Mouse (Mus musculus) T-helper 1 cell (primary cell): ENCODE measurements around the gene Tmem207.

ENCODE experiments used
- in situ Hi-C: fragments of 300-600 bp; cut with MboI, MseI; formaldehyde crosslinking; loops from one replicate; pipeline ENCODE4 v1.15.1; 2025; ENCODE audit warnings: high pct_unique_total_duplicates

The Tmem207 gene

DNA sequence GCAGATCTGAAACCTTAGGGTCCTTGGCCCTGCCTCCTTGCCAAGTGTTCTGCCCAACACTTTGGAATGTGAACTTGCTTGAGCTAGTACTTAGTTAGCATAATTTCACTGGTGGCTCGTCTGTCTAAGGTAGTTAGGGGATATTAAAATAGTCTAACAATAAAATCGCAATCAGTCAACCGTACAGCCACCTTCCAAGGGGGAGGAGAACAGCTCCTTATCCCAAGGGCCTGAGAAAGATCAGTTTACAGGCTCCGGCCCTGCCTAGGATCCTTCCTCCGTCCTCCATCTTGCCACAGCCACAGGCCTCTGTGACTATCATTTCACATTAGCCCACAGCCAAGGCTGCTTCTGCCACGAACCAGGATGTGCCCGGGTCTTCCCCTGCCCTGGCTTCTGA, 63.7 kb downstream of the Tmem207 start, which contains the start of gene Cldn16:
Gene Cldn16, plus strand, starts transcription at position 301 of the 400 bp plus-strand sequence.
- in situ Hi-C loops = no loop called here

DNA sequence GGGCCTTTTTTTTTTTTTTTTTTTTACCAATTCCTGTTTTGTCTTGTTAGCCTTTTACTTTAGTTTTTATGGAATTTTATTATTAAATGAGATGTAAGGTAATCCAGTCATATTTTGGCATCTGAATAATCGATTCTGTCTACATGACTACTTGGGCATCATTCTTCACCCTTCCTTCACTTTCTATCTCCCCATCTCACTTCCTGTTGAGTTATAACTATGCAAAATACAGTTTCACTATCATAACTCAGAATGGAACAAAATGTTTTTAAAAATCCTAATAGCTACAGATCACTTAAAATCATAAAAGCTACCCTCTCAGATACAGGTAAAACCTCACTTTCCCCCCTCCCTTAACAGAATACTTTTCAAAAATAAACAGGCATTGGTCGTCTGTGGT, 70.4 kb downstream of the Tmem207 start:
- in situ Hi-C loops = no loop called here

DNA sequence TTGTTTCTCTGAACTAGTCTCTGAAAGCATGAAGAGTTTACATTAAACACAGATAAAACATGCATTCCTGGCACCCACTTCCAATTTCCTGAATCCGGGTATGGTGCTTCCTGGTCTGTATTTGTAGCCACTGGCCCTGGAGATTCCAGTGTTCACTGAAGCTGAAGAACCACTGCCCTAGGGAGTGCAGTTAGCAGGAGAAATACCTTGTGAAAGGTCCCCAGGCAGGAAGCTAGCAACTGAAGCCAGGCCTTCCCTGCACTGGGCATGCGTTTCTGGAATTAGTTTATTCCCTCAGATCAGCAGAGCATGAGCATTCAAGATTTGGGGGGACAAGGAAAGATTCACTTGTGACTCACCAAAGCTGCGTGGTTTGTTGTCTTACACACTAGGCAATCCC, 72.4 kb downstream of the Tmem207 start:
- in situ Hi-C loops = no loop called here
